Mouse (Mus musculus) myocyte (in vitro differentiated cells): ENCODE data around the gene Mamld1. TPM values are rescaled to one million over a fixed set of nuclear protein-coding genes. Genes with fewer than 3 reads are reported as not detected.

ENCODE experiments used
- H3K27me3 ChIP-seq: one replicate; pipeline ENCODE4 v1.6.1; 2011; ENCODE audit not compliant: control insufficient read depth, insufficient read depth, insufficient read length
- H3K36me3 ChIP-seq: one replicate; pipeline ENCODE4 v1.6.1; 2011; ENCODE audit not compliant: control insufficient read depth, insufficient read depth
- H3K4me2 ChIP-seq: one replicate; pipeline ENCODE4 v1.6.1; 2011; ENCODE audit warnings: low read depth, control low read depth
- H3K4me3 ChIP-seq: one replicate; pipeline ENCODE4 v1.5.1; 2011; ENCODE audit warnings: mild to moderate bottlenecking, control low read depth, moderate library complexity
- H3K79me2 ChIP-seq: one replicate; pipeline ENCODE4 v1.6.1; 2011; ENCODE audit not compliant: control insufficient read depth, insufficient read depth
- H3ac ChIP-seq: one replicate; pipeline ENCODE4 v1.6.1; 2011; ENCODE audit not compliant: control insufficient read depth, insufficient read length
- CEBPB ChIP-seq: IDR thresholded peaks from 2 replicates; pipeline ENCODE4 v1.6.1; 2011; ENCODE audit warnings: mild to moderate bottlenecking, moderate library complexity; ENCODE audit not compliant: poor library complexity, insufficient read depth, severe bottlenecking
- E2F4 ChIP-seq: IDR thresholded peaks from one replicate; pipeline ENCODE4 v1.6.1; 2011; ENCODE audit warnings: mild to moderate bottlenecking, control low read depth, moderate library complexity; ENCODE audit not compliant: insufficient read depth
- MAX ChIP-seq: IDR thresholded peaks from one replicate; pipeline ENCODE4 v1.6.1; 2011; ENCODE audit warnings: low read depth, mild to moderate bottlenecking, control low read depth
- MYOD1 ChIP-seq, 3 experiments: IDR thresholded peaks; one replicate each; pipeline ENCODE4 v1.6.1; 2011; ENCODE audit warnings: control low read depth in 2 of 3, low read depth in 2 of 3, mild to moderate bottlenecking in 2 of 3, moderate library complexity in 1 of 3; ENCODE audit not compliant: insufficient read length in 2 of 3, control insufficient read depth in 1 of 3
- MYOG ChIP-seq, 3 experiments: IDR thresholded peaks; one replicate each; pipeline ENCODE4 v1.6.1; 2011; ENCODE audit warnings: control low read depth in 2 of 3, low read depth in 2 of 3, mild to moderate bottlenecking in 2 of 3; ENCODE audit not compliant: insufficient read length in 2 of 3, control insufficient read depth in 1 of 3, insufficient read depth in 1 of 3
- POLR2A ChIP-seq: IDR thresholded peaks from one replicate; pipeline ENCODE4 v1.6.1; 2011; ENCODE audit warnings: low read depth, mild to moderate bottlenecking, control low read depth, moderate library complexity; ENCODE audit not compliant: insufficient read length
- POLR2AphosphoS2 ChIP-seq: IDR thresholded peaks from one replicate; pipeline ENCODE4 v1.6.1; 2011; ENCODE audit warnings: low read depth, control low read depth; ENCODE audit not compliant: insufficient read length
- REST ChIP-seq: IDR thresholded peaks from one replicate; pipeline ENCODE4 v1.6.1; 2011; ENCODE audit warnings: mild to moderate bottlenecking, control low read depth, moderate library complexity; ENCODE audit not compliant: insufficient read depth, insufficient read length
- SRF ChIP-seq: IDR thresholded peaks from one replicate; pipeline ENCODE4 v1.6.1; 2011; ENCODE audit warnings: low read depth; ENCODE audit not compliant: control insufficient read depth, insufficient read length
- TCF12 ChIP-seq: IDR thresholded peaks from one replicate; pipeline ENCODE4 v1.6.1; 2011; ENCODE audit warnings: mild to moderate bottlenecking, control low read depth; ENCODE audit not compliant: poor library complexity, insufficient read depth, severe bottlenecking
- TCF3 ChIP-seq: IDR thresholded peaks from one replicate; pipeline ENCODE4 v1.6.1; 2011; ENCODE audit warnings: low read depth, control low read depth; ENCODE audit not compliant: insufficient read length
- USF1 ChIP-seq: IDR thresholded peaks from one replicate; pipeline ENCODE4 v1.6.1; 2011; ENCODE audit warnings: low read depth, mild to moderate bottlenecking, control low read depth, moderate library complexity
- polyA plus RNA-seq: library from polyadenylated mRNA; unstranded; fragments of >200 nt; fragmentation: generic; extraction: Trizol; gene quantifications from one replicate; pipeline ENCODE4 v1.2.1, GENCODE M21; 2012; ENCODE audit warnings: missing spikeins

The Mamld1 gene
- polyA plus RNA-seq, 1 experiment = 0.02 TPM

DNA sequence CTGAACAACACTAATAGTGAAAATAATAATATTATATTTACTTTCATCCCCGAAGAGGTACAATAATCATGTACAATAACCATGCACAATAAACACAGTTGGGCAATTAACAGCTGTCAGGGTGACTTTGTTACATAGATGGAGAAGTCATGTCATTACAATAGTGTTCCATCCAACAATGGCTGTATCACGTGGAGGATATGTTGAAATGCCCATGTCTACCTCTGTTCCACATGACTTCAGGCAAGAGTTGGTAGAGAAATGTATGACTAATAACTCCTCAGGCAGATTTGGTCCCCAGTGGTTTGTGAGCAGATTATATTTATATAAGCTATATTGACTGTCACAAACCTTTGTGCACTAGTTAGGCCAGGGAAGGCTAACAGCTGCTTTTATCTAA lies 154.7 kb downstream of the Mamld1 start:
- H3K4me2 ChIP-seq = no peak overlapping the region

More for the DNA sequence above, 154.7 kb downstream of the Mamld1 start:
- H3K79me2 ChIP-seq = no peaks in the 10 kb centered on the region
- TF ChIP-seq MAX = no peak
- no peak for TF ChIP-seq USF1
- TF ChIP-seq TCF3 = no peak
- TF ChIP-seq E2F4 = no peak
- TF ChIP-seq CEBPB = no peak
- no peak for TF ChIP-seq SRF
- TF ChIP-seq TCF12 = no peak
- TF ChIP-seq MYOG (IDR thresholded peaks at IDR 0.05; ENCODE audit: control insufficient read depth in 1 of 3, insufficient read depth in 1 of 3, insufficient read length in 2 of 3, low read depth in 2 of 3) = no peak
- TF ChIP-seq REST = no peak
- no peak for TF ChIP-seq POLR2AphosphoS2
- no peak for TF ChIP-seq MYOD1 (IDR thresholded peaks at IDR 0.05; ENCODE audit: control insufficient read depth in 1 of 3, insufficient read length in 2 of 3, low read depth in 2 of 3)
- TF ChIP-seq POLR2A = no peak
- no peak overlapping the region for H3ac ChIP-seq
- no peaks in the 10 kb centered on the region for H3K27me3 ChIP-seq
- no peaks in the 10 kb centered on the region for H3K36me3 ChIP-seq
- no peak overlapping the region for H3K4me3 ChIP-seq

Other genes with a start within 250 kb of the Mamld1 start
- 4.3 TPM for gene Mtm1, start 160.5 kb downstream of the Mamld1 start, polyA plus RNA-seq